In the genomic region with DNA sequence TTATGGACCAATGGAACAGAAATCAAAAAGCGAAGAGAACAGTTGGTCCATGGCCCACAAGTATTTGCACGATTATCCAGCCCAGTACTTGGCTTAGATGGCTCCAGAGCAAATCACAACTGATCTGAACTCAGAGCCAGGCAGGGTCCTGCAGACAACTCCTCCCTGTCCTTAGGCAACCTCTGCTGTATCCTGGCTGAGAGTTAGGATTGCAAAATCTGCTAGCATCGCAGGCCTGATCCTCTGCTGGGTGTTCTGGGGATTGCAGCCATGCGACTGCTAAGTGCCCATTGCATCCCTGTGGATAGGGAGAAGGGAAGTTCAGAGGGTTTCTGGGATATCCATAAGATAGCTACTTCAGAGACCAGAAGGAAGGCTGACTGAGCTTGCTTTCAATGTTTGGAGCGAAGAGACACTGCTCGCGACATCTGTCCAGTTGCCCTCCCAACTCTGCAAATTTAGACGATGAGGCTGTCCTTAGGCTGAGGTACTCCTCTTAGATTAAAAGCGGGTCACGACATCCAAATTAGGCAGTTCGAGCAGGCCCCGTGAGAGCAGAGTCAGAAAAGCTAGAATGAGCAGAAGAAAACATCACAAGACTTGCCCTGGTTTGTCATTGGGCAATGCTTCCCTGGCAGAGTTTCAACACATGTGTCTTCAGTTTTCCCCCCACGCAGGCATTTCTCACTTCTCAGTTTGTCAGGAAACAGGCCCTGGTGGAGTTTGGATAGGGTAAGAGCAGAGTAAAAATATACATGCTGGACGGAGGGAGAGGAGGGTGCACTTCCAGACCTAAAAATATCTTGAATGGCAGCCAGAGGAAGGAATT, we compare ENCODE assay signal across 8 mouse cellular contexts. TPM values are rescaled to one million over a fixed set of nuclear protein-coding genes. Genes with fewer than 3 reads are reported as not detected.
DNase-seq lines count a peak whose midpoint lies in the region; ATAC-seq and TF ChIP-seq lines count a peak whose summit lies in the region.

No protein-coding gene starts in this region.

- H3K9ac ChIP-seq in CH12.LX (ENCODE audit: insufficient read depth, low read depth), result no peak overlapping the region
- no peak overlapping the region for H3K9ac ChIP-seq in embryonic facial prominence, embryonic 13.5 days
- H3K9ac ChIP-seq in heart, embryonic 15.5 days, result peak overlapping the region; percentile 12; the same call in 1 of the 2 replicates

- H3K36me3 ChIP-seq in CH12.LX (replicated peaks in 1 of 2; ENCODE audit: control insufficient read depth in 1 of 2, insufficient read depth in 1 of 2, low read length in 1 of 2), result no peaks in the 10 kb centered on the region
- peaks cover 34% of the 10 kb centered on the region for H3K36me3 ChIP-seq in embryonic facial prominence, embryonic 13.5 days
- peaks cover 24% of the 10 kb centered on the region for H3K36me3 ChIP-seq in heart, embryonic 15.5 days

- dilution Hi-C loops in CH12.LX (cut with MboI; ENCODE audit: extremely low pct_ligation_motif_present, extremely low pct_unique_long_range_greater_than_20kb, low sequenced_read_pairs), result no loop called here

- no peak for TF ChIP-seq POLR2A in CH12.LX (IDR thresholded peaks at IDR 0.05; ENCODE audit: low read depth, low read length)

- no peak for TF ChIP-seq RAD21 in CH12.LX (IDR thresholded peaks at IDR 0.05; ENCODE audit: low read depth, low read length)

- H3K9me3 ChIP-seq in CH12.LX (replicated peaks; ENCODE audit: low read length), result no peaks in the 10 kb centered on the region
- H3K9me3 ChIP-seq in embryonic facial prominence, embryonic 13.5 days, result no peaks in the 10 kb centered on the region
- no peaks in the 10 kb centered on the region for H3K9me3 ChIP-seq in heart, embryonic 15.5 days (replicated peaks)

- H3K4me3 ChIP-seq in CH12.LX (replicated peaks in 1 of 3; ENCODE audit: low read depth in 2 of 3, low read length in 2 of 3, poor library complexity in 1 of 3), result no peak overlapping the region
- no peak overlapping the region for H3K4me3 ChIP-seq in embryonic facial prominence, embryonic 13.5 days
- 0 out of 2 replicates have a peak overlapping the region, but pooled peaks have one; percentile 1 for H3K4me3 ChIP-seq in heart, embryonic 15.5 days

- no peak overlapping the region; the same call in 1 of the 2 replicates for H3K27ac ChIP-seq in CH12.LX (ENCODE audit: insufficient read depth, low read depth)
- H3K27ac ChIP-seq in embryonic facial prominence, embryonic 13.5 days, result peak overlapping the region; percentile 97
- H3K27ac ChIP-seq in heart, embryonic 15.5 days, result peak overlapping the region; percentile 90

- ATAC-seq in embryonic facial prominence, embryonic 13.5 days (ENCODE audit: insufficient number of reproducible peaks, insufficient read depth, low FRiP score, low TSS enrichment, low read depth), result peak; percentile 73; the same call in 1 of the 2 replicates
- peak; percentile 88 for ATAC-seq in heart, embryonic 15.5 days (replicated peaks; ENCODE audit: insufficient number of reproducible peaks, insufficient read depth, low FRiP score, low read depth)

- WGBS in embryonic facial prominence, embryonic 13.5 days, result 31% methylated on average over 14 of the region's 14 CpGs
- WGBS in heart, embryonic 15.5 days, result 21% methylated on average over 14 of the region's 14 CpGs

- TF ChIP-seq EP300 in CH12.LX (IDR thresholded peaks at IDR 0.05; ENCODE audit: low read length), result peak; percentile 84

- H3K79me2 ChIP-seq in CH12.LX (replicated peaks; ENCODE audit: control insufficient read depth, extremely low read depth, insufficient read depth, poor library complexity, severe bottlenecking), result no peaks in the 10 kb centered on the region

- H3K4me2 ChIP-seq in CH12.LX (ENCODE audit: insufficient read depth, low read depth, poor library complexity, severe bottlenecking), result no peak overlapping the region
- peak overlapping the region; percentile 32 for H3K4me2 ChIP-seq in embryonic facial prominence, embryonic 13.5 days
- H3K4me2 ChIP-seq in heart, embryonic 15.5 days, result peak overlapping the region; percentile 40

- TF ChIP-seq CTCF in CH12.LX (conservative IDR thresholded peaks at IDR 0.05 in 1 of 2, IDR thresholded peaks at IDR 0.05 in 1 of 2; ENCODE audit: low read depth in 2 of 2, low read length in 2 of 2), result peak; percentile 25 to 31; a peak in 3 of 4 replicates

- in situ Hi-C loops in CH12.LX (cut with MboI; ENCODE audit: low pct_ligation_motif_present, low pct_unique_long_range_greater_than_20kb, low sequenced_read_pairs), result no loop called here

- peaks cover 10 to 29% of the 10 kb centered on the region in 2 experiments; a peak in 3 of 4 replicates for H3K4me1 ChIP-seq in CH12.LX (ENCODE audit: control insufficient read depth in 1 of 2, insufficient read depth in 2 of 2)
- peaks cover 62% of the 10 kb centered on the region for H3K4me1 ChIP-seq in embryonic facial prominence, embryonic 13.5 days
- H3K4me1 ChIP-seq in heart, embryonic 15.5 days (replicated peaks), result peaks cover 54% of the 10 kb centered on the region

- peak; percentile 53 to 81 for DNase-seq in adrenal gland, adult (ENCODE audit: inconsistent age in 2 of 2, low spot score in 1 of 2)
- DNase-seq in adrenal gland, postnatal 4 days (ENCODE audit: low spot score in 2 of 2), result no peak
- DNase-seq in CH12.LX (ENCODE audit: extremely low read depth), result peak; percentile 67
- DNase-seq in left cerebral cortex, adult 8-10 months (ENCODE audit: low spot score in 2 of 2), result peak; percentile 18 to 72
- DNase-seq in lung, postnatal 36 days, result peak; percentile 88
- DNase-seq in cerebellum, adult 9-11 months, result no peak

- no peaks in the 10 kb centered on the region for H3K27me3 ChIP-seq in CH12.LX (replicated peaks)
- no peaks in the 10 kb centered on the region for H3K27me3 ChIP-seq in embryonic facial prominence, embryonic 13.5 days
- no peaks in the 10 kb centered on the region for H3K27me3 ChIP-seq in heart, embryonic 15.5 days

TF ChIP-seq in CH12.LX, 34 proteins besides CTCF, POLR2A, EP300 and RAD21:
- TF ChIP-seq JUN (IDR thresholded peaks at IDR 0.05; ENCODE audit: insufficient read depth, low read depth, low read length) (no peak), IRF4 (IDR thresholded peaks at IDR 0.05; ENCODE audit: low read depth, low read length) (peak; percentile 83), ETS1 (conservative IDR thresholded peaks at IDR 0.05; ENCODE audit: low read depth, low read length) (peak; percentile 43; the same call in 1 of the 2 replicates), TCF12 (IDR thresholded peaks at IDR 0.05; ENCODE audit: low read depth, low read length) (peak; percentile 52; the same call in 1 of the 2 replicates), RCOR1 (conservative IDR thresholded peaks at IDR 0.05; ENCODE audit: low read depth, low read length) (no peak), BHLHE40 (IDR thresholded peaks at IDR 0.05; ENCODE audit: low read depth, low read length) (peak; percentile 70), USF1 (IDR thresholded peaks at IDR 0.05; ENCODE audit: low read depth, low read length) (no peak), ELF1 (IDR thresholded peaks at IDR 0.05; ENCODE audit: low read depth, low read length) (0 out of 2 replicates have a peak, but pooled peaks have one; percentile 26), MXI1 (IDR thresholded peaks at IDR 0.05; ENCODE audit: low read depth, low read length) (peak; percentile 52; the same call in 1 of the 2 replicates), MAZ (IDR thresholded peaks at IDR 0.05; ENCODE audit: low read depth, low read length) (no peak), USF2 (conservative IDR thresholded peaks at IDR 0.05; ENCODE audit: low read depth, low read length) (no peak), MAX (IDR thresholded peaks at IDR 0.05; ENCODE audit: low read length) (peak; percentile 63; the same call in 1 of the 2 replicates), MYC (IDR thresholded peaks at IDR 0.05; ENCODE audit: low read depth, low read length) (peak; percentile 41; the same call in 1 of the 2 replicates), CHD2 (IDR thresholded peaks at IDR 0.05; ENCODE audit: low read length) (peak; percentile 59), MEF2A (IDR thresholded peaks at IDR 0.05; ENCODE audit: borderline replicate concordance, low read depth, low read length) (peak; percentile 72), TBP (conservative IDR thresholded peaks at IDR 0.05; ENCODE audit: low read depth, low read length) (0 out of 2 replicates have a peak, but pooled peaks have one; percentile 22), POLR2AphosphoS2 (IDR thresholded peaks at IDR 0.05; ENCODE audit: low read depth, low read length) (no peak), SIN3A (IDR thresholded peaks at IDR 0.05; ENCODE audit: low read length) (peak; percentile 31; the same call in 1 of the 2 replicates), GABPA (IDR thresholded peaks at IDR 0.05; ENCODE audit: insufficient replicate concordance, low read depth, low read length) (no peak), NELFE (IDR thresholded peaks at IDR 0.05; ENCODE audit: low read depth, low read length) (0 out of 2 replicates have a peak, but pooled peaks have one; percentile 10)

RNA-seq across cellular contexts. Expression of gene Naa20, which starts 13.7 kb away (rescaled TPM):
- 10 to 100 TPM; 73.0 to 77.8 TPM for total RNA-seq in adrenal gland, postnatal 4 days (2021)
- total RNA-seq in CH12.LX (2012; rRNA removed), result 79.8 and 102 TPM in 2 replicates
- 264 and 327 TPM in 2 replicates for total RNA-seq in CH12.LX (2014; rRNA removed)
- polyA plus RNA-seq in CH12.LX (2012; ENCODE audit: insufficient read length, low read depth), result 121 and 136 TPM in 2 replicates
- polyA plus RNA-seq in embryonic facial prominence, embryonic 13.5 days (2015; fragmentation: Nextera tagmentation; extraction: Ambion mirVana), result 168 and 193 TPM in 2 replicates
- polyA plus RNA-seq in heart, embryonic 15.5 days (2015; fragmentation: Nextera tagmentation; extraction: Ambion mirVana), result 163 and 180 TPM in 2 replicates
- 10 to 100 TPM; 70.6 to 78.4 (median 73.6) TPM for total RNA-seq in left cerebral cortex, adult 8-10 months (2022)

RNA-seq across cellular contexts. Expression of gene Cfap61, which starts 46.4 kb away (rescaled TPM):
- total RNA-seq in adrenal gland, postnatal 4 days (2021), result 10 to 100 TPM; 29.9 to 45.2 TPM
- total RNA-seq in CH12.LX (2012; rRNA removed) (not detected in 2 replicates), CH12.LX (2014; rRNA removed) (0.41 TPM in 1 of 2 replicates, not detected in the other)
- 0.34 and 0.70 TPM in 2 replicates for polyA plus RNA-seq in CH12.LX (2012; ENCODE audit: insufficient read length, low read depth)
- polyA plus RNA-seq in embryonic facial prominence, embryonic 13.5 days (2015; fragmentation: Nextera tagmentation; extraction: Ambion mirVana), result 0.31 and 0.78 TPM in 2 replicates
- polyA plus RNA-seq in heart, embryonic 15.5 days (2015; fragmentation: Nextera tagmentation; extraction: Ambion mirVana), result 0.28 and 1.8 TPM in 2 replicates
- 1 to 10 TPM; 3.1 to 4.0 (median 3.6) TPM for total RNA-seq in left cerebral cortex, adult 8-10 months (2022)

RNA-seq across cellular contexts. Expression of gene Crnkl1, which starts 46.7 kb away (rescaled TPM):
- 10 to 100 TPM; 26.4 to 27.4 TPM for total RNA-seq in adrenal gland, postnatal 4 days (2021)
- total RNA-seq in CH12.LX (2012; rRNA removed), result 18.8 and 22.1 TPM in 2 replicates
- total RNA-seq in CH12.LX (2014; rRNA removed), result 31.6 and 33.5 TPM in 2 replicates
- 30.4 and 30.7 TPM in 2 replicates for polyA plus RNA-seq in CH12.LX (2012; ENCODE audit: insufficient read length, low read depth)
- 33.8 and 34.8 TPM in 2 replicates for polyA plus RNA-seq in embryonic facial prominence, embryonic 13.5 days (2015; fragmentation: Nextera tagmentation; extraction: Ambion mirVana)
- 14.7 and 15.4 TPM in 2 replicates for polyA plus RNA-seq in heart, embryonic 15.5 days (2015; fragmentation: Nextera tagmentation; extraction: Ambion mirVana)
- 10 to 100 TPM; 18.5 to 22.1 (median 20.4) TPM for total RNA-seq in left cerebral cortex, adult 8-10 months (2022)

Comparison
In these comparisons a context has a peak if more than half of its experiments do, and no peak if none do; other contexts are left out.
1. DNase-seq: peak in adrenal gland, adult (2 of 2), CH12.LX (single experiment), left cerebral cortex, adult 8-10 months (2 of 2) and lung, postnatal 36 days (single experiment); none in adrenal gland, postnatal 4 days (0 of 2) and cerebellum, adult 9-11 months (single experiment).
2. RNA of gene Cfap61, which starts 46.4 kb away (total RNA-seq): 29.9 to 45.2 TPM in adrenal gland, postnatal 4 days; 3.1 to 4.0 TPM in left cerebral cortex, adult 8-10 months and 0.41 TPM in CH12.LX; every median in the first group is over 4 times any median in the second.